Mouse (Mus musculus): Measurements from ENCODE around the gene Il2ra.
"Not testable (repeated sequence)": the region's sequence is repeated elsewhere in the genome, so short reads cannot be mapped to it uniquely, and the experiment has no call there.

Il2ra gene

GRCm38 (mm10) chr2:11705201-11706025, 62.8 kb downstream of the Il2ra start, which contains the start of gene Il15ra:
Gene Il15ra, plus strand, starts transcription at chr2:11705290.
- DNase-seq (ENCODE audit: low spot score in 2 of 2), result peak; percentile 28 to 31

DNA sequence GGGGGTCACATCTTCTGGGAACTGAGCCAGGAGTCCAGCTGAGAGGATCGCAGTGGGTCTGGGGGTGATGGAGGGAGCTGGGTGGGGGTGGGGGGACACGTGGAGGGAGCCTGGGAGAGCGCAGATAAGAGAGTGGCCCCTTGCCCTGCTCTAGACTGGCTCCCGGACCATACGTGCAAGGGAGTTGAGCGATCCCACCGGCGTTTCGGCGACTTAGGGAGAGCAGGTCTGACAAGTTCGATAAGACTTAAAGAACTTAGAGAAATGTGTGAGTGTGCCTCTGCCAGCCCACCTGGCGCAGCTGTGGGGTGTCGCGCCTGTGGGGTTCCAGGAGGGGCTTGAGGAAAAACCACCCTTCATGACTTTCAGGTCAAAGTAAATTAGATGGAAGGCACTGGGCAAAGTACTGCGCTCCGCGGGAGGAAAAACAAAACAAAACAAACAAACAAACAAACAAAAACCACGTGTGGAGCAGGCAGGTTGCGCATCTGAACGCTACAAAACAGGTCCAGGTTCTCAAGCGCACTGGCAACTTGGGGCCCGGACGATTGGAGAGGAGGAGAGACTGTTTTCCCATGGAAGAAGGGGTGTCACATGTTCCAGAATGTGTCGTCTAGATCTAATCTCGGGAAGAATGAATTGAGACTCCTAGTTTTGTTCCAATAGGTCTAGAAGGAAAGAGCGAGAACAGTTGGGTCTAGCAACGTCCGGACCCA, 63.6 kb downstream of the Il2ra start:
- DNase-seq (ENCODE audit: low spot score in 2 of 2), result no peak

- DNase-seq (ENCODE audit: low spot score in 2 of 2), result no peak
Measured at GRCm38 (mm10) chr2:11706746-11707065, 64.1 kb downstream of the Il2ra start.

DNA sequence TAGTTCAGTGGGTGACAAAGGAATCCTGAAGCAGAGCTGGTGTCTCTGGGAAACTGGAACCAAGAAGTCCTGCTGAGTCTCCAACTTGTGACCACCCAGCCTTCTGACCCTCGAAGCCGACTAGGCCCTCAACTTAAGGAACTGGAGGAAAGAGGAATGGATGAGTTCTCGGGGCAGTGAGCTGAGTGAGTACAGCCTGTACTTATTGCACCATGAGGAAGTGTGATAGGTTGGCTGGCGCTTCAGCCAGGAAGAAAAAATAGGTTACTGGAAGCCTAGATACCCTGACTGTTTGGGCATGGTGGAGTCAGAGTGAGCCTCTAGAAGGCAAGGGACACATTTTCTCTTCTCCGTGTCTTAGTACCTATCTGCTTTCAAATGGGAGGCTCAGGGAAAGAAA, 65.9 kb downstream of the Il2ra start:
- DNase-seq (ENCODE audit: low spot score in 2 of 2), result no peak

DNA sequence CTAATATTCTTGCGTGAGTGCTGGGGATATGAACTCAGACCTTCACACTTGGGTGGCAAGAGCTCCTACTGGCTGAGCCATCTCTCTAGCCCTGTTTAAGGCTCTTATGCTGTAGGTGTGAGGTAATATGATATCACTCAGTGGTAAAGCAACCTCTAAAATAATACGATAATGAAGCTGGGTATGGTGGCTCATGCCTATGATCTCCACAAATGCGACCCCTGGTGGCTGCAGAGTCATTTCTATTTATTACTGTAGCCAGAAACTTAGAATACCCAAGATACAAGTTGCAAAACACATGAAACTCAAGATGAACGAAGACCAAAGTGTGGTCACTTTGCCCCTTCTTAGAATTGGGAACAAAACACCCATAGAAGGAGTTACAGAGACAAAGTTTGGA, 67.5 kb downstream of the Il2ra start:
- DNase-seq (ENCODE audit: low spot score in 2 of 2), result not testable (repeated sequence)

DNA sequence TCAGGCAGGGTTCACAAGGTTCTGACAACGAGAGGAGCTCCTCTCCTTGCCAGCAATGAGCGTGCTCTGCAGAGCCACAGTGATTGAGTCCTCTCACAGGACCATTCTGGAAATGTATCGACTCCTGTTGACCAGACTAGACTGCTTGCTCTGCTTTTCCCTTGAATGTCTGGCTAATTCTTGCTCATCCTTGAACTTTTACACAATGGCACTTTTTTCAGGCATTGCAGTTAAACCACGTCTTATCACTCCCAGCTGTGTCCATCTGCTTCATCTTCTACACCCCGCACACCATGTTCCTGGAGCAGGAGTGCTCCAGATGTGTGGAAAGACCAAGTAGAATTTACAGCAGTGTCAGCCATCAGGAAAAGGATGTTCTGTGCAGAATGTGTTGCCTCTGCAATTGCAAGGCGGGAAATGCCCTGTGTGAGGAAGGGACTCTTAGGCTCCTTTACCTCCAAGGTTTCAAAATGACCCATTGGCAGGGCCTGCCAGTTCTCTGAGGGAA, 69.9 kb downstream of the Il2ra start:
- no peak for DNase-seq (ENCODE audit: low spot score in 2 of 2)

GRCm38 (mm10) chr2:11713021-11713420, 70.4 kb downstream of the Il2ra start:
- DNase-seq (ENCODE audit: low spot score in 2 of 2), result no peak

DNA sequence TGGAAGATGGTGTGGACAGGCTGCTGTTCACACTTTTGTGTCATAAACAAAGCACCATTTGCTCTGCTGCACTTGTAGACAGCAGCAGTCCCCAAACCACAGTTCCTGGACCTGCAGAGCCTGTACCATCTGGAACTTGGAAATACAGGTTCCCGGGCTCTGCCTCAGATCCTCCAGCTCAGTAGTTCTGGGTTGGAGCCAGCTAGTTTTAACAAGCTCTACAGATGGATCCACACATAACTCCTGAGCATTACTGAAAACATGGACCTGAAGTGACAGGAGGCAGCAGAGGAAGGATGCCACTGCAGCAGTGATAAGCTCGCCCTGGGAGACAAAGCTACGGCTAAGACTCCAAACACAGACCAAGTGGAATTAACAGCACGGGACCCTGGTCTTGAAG, 71.9 kb downstream of the Il2ra start:
- no peak for DNase-seq (ENCODE audit: low spot score in 2 of 2)

DNA sequence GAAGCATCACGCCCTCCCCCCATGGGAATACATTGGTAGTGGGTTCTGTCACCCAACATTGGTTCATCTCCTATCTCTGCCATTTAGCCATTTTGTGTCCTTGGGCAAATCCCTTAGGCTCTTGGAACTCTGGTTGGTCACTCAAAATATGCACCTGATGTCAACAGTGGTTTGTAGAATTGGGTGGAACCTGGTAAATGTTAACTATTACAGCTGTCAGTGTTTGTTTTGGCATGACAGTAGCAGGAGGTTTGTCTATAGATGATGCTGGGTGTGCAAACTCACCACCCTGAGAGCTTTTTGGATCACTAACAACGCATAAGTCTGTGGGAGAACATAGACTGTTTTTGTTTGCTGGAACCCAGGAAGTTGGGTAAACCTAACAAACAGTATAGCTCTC, 76.0 kb downstream of the Il2ra start:
- no peak for DNase-seq (ENCODE audit: low spot score in 2 of 2)

DNA sequence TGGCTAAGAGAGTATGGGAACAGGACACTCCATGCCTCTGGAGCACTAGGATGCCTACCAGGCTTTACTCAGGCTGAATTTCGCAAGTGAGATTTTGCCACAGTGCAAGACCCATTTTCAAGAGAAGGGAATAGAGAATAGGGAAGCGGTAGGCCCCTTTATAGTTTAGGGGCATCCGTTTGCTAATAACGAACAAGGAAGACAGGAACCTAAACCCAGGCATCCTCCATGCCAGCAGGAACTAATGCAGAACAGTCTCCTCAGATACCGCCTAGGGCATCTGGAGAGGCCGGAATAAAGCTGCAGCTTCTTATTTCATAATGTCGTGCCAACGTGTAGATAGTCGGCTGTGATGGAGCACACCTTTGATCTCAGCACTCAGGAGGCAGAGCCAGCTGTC, 80.0 kb downstream of the Il2ra start:
- no peak for DNase-seq (ENCODE audit: low spot score in 2 of 2)

- DNase-seq (ENCODE audit: low spot score in 2 of 2), result no peak
Measured at GRCm38 (mm10) chr2:11727574-11727973, 85.0 kb downstream of the Il2ra start.

GRCm38 (mm10) chr2:11729091-11729490, 86.5 kb downstream of the Il2ra start:
- DNase-seq (ENCODE audit: low spot score in 2 of 2), result no peak

- DNase-seq (ENCODE audit: low spot score in 2 of 2), result no peak
Measured at GRCm38 (mm10) chr2:11732978-11733377, 90.4 kb downstream of the Il2ra start.

- DNase-seq (ENCODE audit: low spot score in 2 of 2), result no peak
Measured at GRCm38 (mm10) chr2:11735853-11736252, 93.2 kb downstream of the Il2ra start.

DNA sequence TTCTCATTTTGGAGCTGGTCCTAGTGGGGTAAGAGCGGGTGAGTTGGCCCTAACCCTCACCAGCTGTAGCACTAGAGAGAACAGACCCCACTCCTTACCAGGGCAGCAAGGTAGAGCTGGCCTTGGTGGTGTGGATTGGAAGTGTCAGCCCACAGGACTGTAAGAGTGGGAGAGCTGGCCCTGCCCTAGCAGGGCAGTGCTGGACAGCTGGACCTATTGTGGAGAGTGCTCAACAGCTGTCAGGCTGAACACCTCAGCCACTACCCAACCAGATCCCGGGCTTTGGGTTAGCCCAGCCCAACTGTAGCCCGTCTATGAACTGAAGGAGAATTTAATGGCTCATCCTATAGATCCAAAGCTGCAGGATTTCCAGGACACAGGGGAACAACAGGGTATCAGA, 96.2 kb downstream of the Il2ra start:
- DNase-seq (ENCODE audit: low spot score in 2 of 2), result no peak

GRCm38 (mm10) chr2:11739516-11740051, 97.0 kb downstream of the Il2ra start:
- no peak for DNase-seq (ENCODE audit: low spot score in 2 of 2)

Measured in frontal cortex, postnatal 14 days (tissue).